In genomic region chr12:4477941-4478795, GRCm38 (mm10) we compare ENCODE assay signal across 11 mouse cellular contexts. TPM values are rescaled to one million over a fixed set of nuclear protein-coding genes. Genes with fewer than 3 reads are reported as not detected.
A peak's percentile ranks its signal among the peaks of the same experiment; 100 is the strongest.
DNase-seq lines count a peak whose midpoint lies in the region; ATAC-seq and TF ChIP-seq lines count a peak whose summit lies in the region.
"Had no signal": no experiment of that assay in that cellular context is flagged by ENCODE, and none has a peak within 500 bp of the region (broad histone marks: within the 10 kb centered on the region; RNA-seq: fewer than 3 reads in every experiment).

No protein-coding gene starts in this region.

- no peaks in the 10 kb centered on the region for H3K9me3 ChIP-seq in heart, embryonic 13.5 days
- H3K9me3 ChIP-seq in embryonic facial prominence, embryonic 14.5 days (ENCODE audit: control insufficient read depth, low read length): no peaks in the 10 kb centered on the region

- H3K4me2 ChIP-seq in heart, embryonic 13.5 days: peak overlapping the region; percentile 92; the same call in 1 of the 2 replicates
- H3K4me2 ChIP-seq in embryonic facial prominence, embryonic 14.5 days (ENCODE audit: low read depth, low read length): peak overlapping the region; percentile 90; the same call in 1 of the 2 replicates

- peaks cover 26% of the 10 kb centered on the region for H3K4me1 ChIP-seq in heart, embryonic 13.5 days
- peaks cover 11% of the 10 kb centered on the region for H3K4me1 ChIP-seq in embryonic facial prominence, embryonic 14.5 days (ENCODE audit: control insufficient read depth, insufficient read depth, low read length)

- 0 out of 2 replicates have a peak, but pooled peaks cover 12% of the 10 kb centered on the region for H3K27me3 ChIP-seq in heart, embryonic 13.5 days (replicated peaks)
- H3K27me3 ChIP-seq in embryonic facial prominence, embryonic 14.5 days (replicated peaks; ENCODE audit: control insufficient read depth, insufficient read depth, low read length): no peaks in the 10 kb centered on the region
- H3K27me3 ChIP-seq: CH12.LX, Patski had no signal

- TF ChIP-seq CTCF in layer of hippocampus, adult 2 months (conservative IDR thresholded peaks at IDR 0.05): no peak

- no peak for ATAC-seq in heart, embryonic 13.5 days (ENCODE audit: extremely low read depth, insufficient number of reproducible peaks, low FRiP score, low TSS enrichment)
- no peak for ATAC-seq in embryonic facial prominence, embryonic 14.5 days (ENCODE audit: low read depth)

- H3K27ac ChIP-seq in heart, embryonic 13.5 days (replicated peaks): no peak overlapping the region
- peak overlapping the region; percentile 84; the same call in 1 of the 2 replicates for H3K27ac ChIP-seq in layer of hippocampus, adult 2 months
- no peak overlapping the region for H3K27ac ChIP-seq in embryonic facial prominence, embryonic 14.5 days (replicated peaks; ENCODE audit: low read depth, low read length)

- intact Hi-C loops in heart, postnatal 25 days (cut with DNase I): loop anchor here (5.0 to 10.0 kb wide), 5 partner anchors 49 to 673 kb away; partner anchors contain the start of genes Cenpo, Dnmt3a and Ptrhd1

- no peaks in the 10 kb centered on the region for H3K36me3 ChIP-seq in heart, embryonic 13.5 days
- no peaks in the 10 kb centered on the region for H3K36me3 ChIP-seq in embryonic facial prominence, embryonic 14.5 days (ENCODE audit: control insufficient read depth, insufficient read depth, low read length)

- H3K9ac ChIP-seq in heart, embryonic 13.5 days: no peak overlapping the region
- 0 out of 2 replicates have a peak overlapping the region, but pooled peaks have one; percentile 84 for H3K9ac ChIP-seq in embryonic facial prominence, embryonic 14.5 days (ENCODE audit: low read depth, low read length)

- 0 out of 2 replicates have a peak overlapping the region, but pooled peaks have one; percentile 97 for H3K4me3 ChIP-seq in heart, embryonic 13.5 days
- no peak overlapping the region for H3K4me3 ChIP-seq in layer of hippocampus, adult 2 months
- peak overlapping the region; percentile 88; the same call in 1 of the 2 replicates for H3K4me3 ChIP-seq in embryonic facial prominence, embryonic 14.5 days (ENCODE audit: low read depth, low read length)

- WGBS in heart, embryonic 13.5 days: 52% methylated on average over 6 of the region's 6 CpGs
- WGBS in embryonic facial prominence, embryonic 14.5 days: 63% methylated on average over 6 of the region's 6 CpGs

- no peak for DNase-seq in heart, postnatal 25 days (ENCODE audit: low spot score)
- DNase-seq in layer of hippocampus, adult 2 months (ENCODE audit: low spot score in 2 of 2): no peak
- no peak for DNase-seq in layer of hippocampus, postnatal 14 days (ENCODE audit: low spot score in 2 of 2)
- peak; percentile 2 for DNase-seq in 3T3-L1 (ENCODE audit: low read depth, low spot score)
- no peak for DNase-seq in embryonic facial prominence, embryonic 14.5 days (ENCODE audit: low spot score)
- DNase-seq in cerebellum, postnatal 25 days: no peak
- DNase-seq: heart, postnatal 4 days; liver had no signal

RNA-seq across cellular contexts. Expression of gene Ncoa1, which starts 1.2 kb away (rescaled TPM):
- 4.4 and 4.9 TPM in 2 replicates for polyA plus RNA-seq in heart, embryonic 13.5 days (2015; fragmentation: Nextera tagmentation; extraction: Ambion mirVana)
- 10 to 100 TPM; 29.2 to 34.6 TPM for total RNA-seq in heart, postnatal 25 days (2021)
- 100 to 1,000 TPM; 142 to 146 TPM for total RNA-seq in layer of hippocampus, adult 2 months (2021)
- 100 to 1,000 TPM; 109 to 115 TPM for total RNA-seq in layer of hippocampus, postnatal 14 days (2021)
- polyA plus RNA-seq in embryonic facial prominence, embryonic 14.5 days (2014; fragmentation: Nextera tagmentation; extraction: Ambion mirVana): 20.7 and 21.0 TPM in 2 replicates
